Mouse (Mus musculus) frontal cortex, postnatal 10 days (tissue): ENCODE measurements around the gene Mepce.

Experiments
- DNase-seq, 2 experiments: peaks; one replicate each; pipeline ENCODE4 v3.0.0; 2022; ENCODE audit warnings: low spot score in 2 of 2, mixed read lengths in 1 of 2

Gene Mepce

DNA sequence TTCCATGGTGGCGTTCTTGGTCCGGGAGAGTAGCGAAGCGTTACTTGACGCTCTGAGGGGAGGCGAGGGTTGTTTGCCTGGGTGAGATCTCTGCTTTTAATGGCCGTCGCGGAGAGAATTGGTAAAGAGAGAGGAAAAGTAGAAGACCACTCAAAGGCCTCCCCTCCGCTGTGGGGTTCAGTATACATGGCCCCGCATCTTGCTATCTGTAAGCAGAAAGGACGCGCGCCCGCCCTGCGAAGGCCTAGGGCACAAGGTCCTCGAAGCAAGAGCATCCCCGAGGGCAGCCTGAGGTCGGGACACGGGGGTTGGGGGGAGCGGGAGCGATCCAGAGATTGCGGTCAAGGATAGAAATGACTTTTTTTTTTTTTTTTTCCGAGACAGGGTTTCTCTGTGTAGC lies 716 bp upstream of the Mepce start:
- DNase-seq, result peak in 1 of 2 experiments; percentile 33

- DNase-seq, result peak; percentile 99
Observed at GRCm38 (mm10) chr5:137786109-137786942, 1.1 kb downstream of the Mepce start.

- peak in 1 of 2 experiments; percentile 37 for DNase-seq
Observed at GRCm38 (mm10) chr5:137785164-137786031, 2.1 kb downstream of the Mepce start.

- DNase-seq, result no peak
Observed at GRCm38 (mm10) chr5:137784546-137784945, 2.9 kb downstream of the Mepce start.

DNA sequence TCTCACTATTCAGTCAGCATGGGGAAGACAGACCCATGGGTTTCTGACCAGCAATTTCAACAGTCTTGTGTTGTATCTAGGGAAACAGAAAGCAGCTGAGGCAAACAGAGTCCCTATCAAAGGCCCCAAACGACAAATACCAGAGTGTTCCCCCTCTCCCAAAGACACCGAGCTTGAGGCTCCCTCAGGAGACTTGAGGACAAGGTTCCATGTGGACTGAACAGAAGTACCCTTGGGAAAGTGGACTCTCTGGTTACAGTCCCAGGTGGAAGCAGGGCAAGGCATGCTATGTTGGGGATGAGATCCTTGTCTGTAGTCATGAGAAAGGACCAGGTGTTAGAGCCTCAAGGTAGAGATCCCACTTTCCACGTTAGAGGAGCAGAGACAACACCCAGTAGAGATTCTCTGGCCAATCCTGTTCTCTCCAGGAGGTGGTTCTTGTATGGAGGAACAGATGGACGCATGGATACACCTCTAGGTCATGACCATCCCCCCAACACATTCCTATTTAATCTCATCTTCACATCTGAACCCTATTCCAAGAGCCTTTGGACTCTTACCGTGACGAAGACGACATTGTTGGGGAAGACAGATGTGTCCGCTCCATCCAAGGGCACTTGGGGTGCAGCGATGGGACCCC lies 3.4 kb downstream of the Mepce start:
- no peak for DNase-seq

- no peak for DNase-seq
Observed at GRCm38 (mm10) chr5:137782776-137783522, 4.5 kb downstream of the Mepce start.

- DNase-seq, result no peak
Observed at GRCm38 (mm10) chr5:137781661-137782060, 5.8 kb downstream of the Mepce start.

DNA sequence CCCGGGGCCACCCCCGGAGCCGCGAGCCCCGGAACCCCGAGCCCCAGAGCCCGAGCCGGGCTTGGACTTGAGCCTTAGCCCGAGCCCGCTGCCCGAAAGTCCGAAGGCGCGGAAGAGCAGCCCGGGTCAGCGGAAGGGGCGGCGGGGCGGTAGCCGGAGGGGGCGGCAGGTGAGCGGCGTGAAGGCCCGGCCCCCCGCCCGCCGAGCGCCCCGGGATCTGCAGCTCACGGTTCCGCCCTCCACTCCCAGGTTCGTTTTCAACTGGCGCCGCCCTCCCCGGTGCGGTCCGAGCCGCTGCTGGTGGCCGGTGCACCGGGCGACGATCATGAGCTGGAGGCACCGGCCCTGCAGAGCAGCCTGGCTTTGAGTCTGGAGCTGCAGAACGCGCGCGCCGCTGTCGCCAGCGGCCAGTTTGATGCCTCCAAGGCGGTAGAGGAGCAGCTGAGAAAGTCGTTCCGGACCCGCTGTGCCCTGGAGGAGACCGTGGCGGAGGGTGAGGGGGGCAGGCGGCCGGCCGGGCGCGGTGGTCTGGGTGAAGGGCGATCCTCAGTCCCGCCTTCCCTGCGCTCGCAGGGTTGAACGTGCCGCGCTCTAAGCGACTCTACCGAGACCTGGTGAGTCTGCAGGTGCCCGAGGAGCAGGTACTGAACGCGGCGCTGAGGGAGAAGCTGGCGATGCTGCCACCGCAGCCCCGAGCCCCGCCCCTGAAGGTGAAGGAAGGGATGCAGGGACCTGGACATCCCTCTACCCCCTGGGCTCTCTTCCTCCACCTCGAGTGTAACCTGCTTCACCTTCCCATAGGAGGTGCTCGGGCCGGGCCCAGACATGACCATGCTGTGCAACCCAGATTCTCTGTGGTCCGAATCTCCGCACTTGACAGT lies 8.2 kb downstream of the Mepce start:
- no peak for DNase-seq

DNA sequence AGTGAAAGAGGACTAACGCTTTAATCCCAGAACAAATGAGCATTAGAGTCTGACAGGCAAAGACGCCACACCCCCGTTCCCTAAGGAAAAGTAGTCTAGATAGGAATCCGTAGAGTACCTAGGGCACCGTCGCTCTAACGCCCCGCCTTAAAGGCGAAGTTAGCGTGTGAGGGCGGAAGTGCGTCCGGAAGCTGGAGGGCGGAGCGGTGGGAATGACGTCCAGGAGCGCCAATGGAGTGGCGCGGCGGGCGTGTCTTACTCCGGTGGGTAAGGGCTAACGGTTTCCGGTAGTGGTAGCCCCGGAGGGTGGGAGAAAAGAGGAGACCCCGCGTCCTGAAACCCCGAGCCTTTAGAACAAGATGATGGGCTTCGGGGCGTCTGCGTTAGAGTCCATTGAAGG lies 8.8 kb downstream of the Mepce start, which contains the start of gene Ppp1r35:
Gene Ppp1r35, plus strand, starts transcription at position 215 of the 400 bp plus-strand sequence.
- DNase-seq, result peak; percentile 93 to 97

DNA sequence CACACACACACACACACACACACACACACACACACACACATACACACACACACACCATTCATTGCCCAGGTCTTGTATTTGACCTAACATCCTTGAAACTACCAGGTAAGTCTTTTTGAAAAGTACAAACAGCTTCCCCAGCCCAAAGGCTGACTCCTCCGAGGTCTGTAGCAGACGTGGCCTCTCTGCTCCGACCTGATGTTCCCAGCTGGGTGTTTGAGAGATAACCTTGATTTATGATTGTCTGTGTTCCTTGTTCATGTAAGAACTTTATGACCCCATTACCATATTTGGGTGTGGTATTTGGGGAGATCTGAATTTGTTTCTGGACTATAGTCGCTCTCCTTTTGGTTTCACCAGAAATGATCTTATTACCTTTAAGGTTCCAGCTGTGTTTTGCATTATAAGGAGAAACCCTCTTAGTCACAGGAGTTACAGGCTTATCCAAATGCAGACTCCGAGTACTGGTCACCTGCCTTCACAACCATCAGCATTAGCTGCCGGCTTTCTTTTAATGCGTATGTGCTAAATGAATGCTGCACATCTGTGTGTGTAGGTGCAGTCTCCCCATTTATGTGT lies 10.1 kb downstream of the Mepce start:
- DNase-seq, result no peak

DNA sequence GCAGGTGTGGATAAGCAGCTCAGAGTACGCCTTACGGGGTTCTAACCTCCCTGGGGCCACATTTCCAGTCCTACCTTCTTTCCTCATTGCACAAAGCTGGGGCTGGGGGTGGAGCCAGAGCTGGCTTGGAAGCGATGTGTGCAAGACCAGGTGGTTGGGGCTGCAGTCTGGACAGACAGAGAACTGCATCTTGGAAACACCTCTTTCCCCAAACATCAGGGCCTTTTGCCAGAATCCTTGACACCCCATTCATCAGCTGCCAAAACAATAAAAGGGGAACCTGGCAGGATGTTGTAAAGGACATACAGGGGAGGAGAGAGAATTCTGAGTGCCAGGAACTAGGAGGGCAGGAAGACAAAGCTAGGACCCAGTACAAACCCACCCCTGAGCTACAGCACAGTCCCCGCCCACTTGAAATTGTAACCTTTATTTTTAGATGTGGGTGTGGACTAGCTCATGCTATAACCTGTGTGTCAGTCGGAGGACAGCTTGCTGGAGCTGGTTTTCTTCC lies 11.0 kb downstream of the Mepce start:
- DNase-seq, result no peak

GRCm38 (mm10) chr5:137775587-137776290 lies 11.7 kb downstream of the Mepce start:
- no peak for DNase-seq

DNA sequence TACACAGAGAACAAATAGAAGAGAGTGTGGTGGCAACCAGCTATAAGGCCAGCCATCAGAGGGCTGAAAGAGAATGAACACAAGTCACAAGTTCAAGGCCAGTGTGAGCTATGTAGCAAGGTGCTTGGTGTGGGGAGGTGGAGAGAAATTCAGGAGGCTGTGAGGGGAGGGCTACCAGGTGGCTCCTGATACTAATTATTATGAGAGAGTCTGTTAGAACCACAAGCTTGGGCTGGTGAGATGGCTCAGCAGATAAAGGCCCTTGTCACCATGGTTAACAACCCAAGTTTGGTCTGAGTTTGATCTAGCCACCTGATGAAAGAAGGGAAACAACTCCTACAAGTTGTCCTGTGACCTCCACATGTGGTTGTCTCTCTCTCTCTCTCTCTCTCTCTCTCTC lies 14.7 kb downstream of the Mepce start:
- no peak for DNase-seq

- DNase-seq, result no peak
Observed at GRCm38 (mm10) chr5:137770709-137771108, 16.7 kb downstream of the Mepce start.

DNA sequence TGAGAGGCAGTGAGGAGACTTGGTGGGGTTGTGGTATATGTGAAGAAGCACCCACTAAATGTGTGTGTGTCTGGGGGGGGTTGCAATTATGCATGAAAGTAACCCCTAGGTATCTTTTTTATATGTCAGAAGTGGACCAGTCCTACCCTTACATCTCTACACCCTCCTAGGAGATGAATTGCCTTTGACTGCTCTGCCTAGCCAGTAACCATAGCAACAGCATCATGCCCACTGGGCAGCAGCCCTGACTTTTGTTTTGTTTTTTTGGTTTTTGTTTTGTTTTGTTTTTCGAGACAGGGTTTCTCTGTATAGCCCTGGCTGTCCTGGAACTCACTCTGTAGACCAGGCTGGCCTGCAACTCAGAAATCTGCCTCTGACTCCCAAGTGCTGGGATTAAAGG lies 19.0 kb downstream of the Mepce start:
- DNase-seq, result no peak

GRCm38 (mm10) chr5:137766270-137766669 lies 21.2 kb downstream of the Mepce start:
- no peak for DNase-seq

- DNase-seq, result no peak
Observed at GRCm38 (mm10) chr5:137764609-137765340, 22.7 kb downstream of the Mepce start.

GRCm38 (mm10) chr5:137759971-137760412 lies 27.5 kb downstream of the Mepce start:
- peak; percentile 83 to 91 for DNase-seq
